Mouse (Mus musculus): Measurements from ENCODE around the gene Pilra. TPM values are rescaled to one million over a fixed set of nuclear protein-coding genes. Genes with fewer than 3 reads are reported as not detected.

Pilra gene
- polyA plus RNA-seq, 1 experiment: 0.06 TPM

- no peaks in the 10 kb centered on the region for H3K36me3 ChIP-seq (ENCODE audit: control insufficient read depth, insufficient read depth)
- no peaks in the 10 kb centered on the region for H3K79me3 ChIP-seq (ENCODE audit: low read depth)
- TF ChIP-seq CTCF (IDR thresholded peaks at IDR 0.05; ENCODE audit: control insufficient read depth, insufficient read depth, insufficient read length) (no peak), USF1 (IDR thresholded peaks at IDR 0.05; ENCODE audit: low read depth) (no peak), MYOG (IDR thresholded peaks at IDR 0.05; ENCODE audit: control insufficient read depth, extremely low read depth, insufficient read length) (no peak), MAX (IDR thresholded peaks at IDR 0.05) (no peak), MYOD1 (IDR thresholded peaks at IDR 0.05; ENCODE audit: control insufficient read depth, insufficient read length, low read depth) (no peak), FOSL1 (IDR thresholded peaks at IDR 0.05; ENCODE audit: insufficient read depth, low read length, poor library complexity, severe bottlenecking) (no peak), CEBPB (IDR thresholded peaks at IDR 0.05; ENCODE audit: low read depth) (no peak)
- no peak overlapping the region for H3ac ChIP-seq (ENCODE audit: control insufficient read depth, insufficient read length, low read depth)
- H3K79me2 ChIP-seq (ENCODE audit: control insufficient read depth, insufficient read depth): no peaks in the 10 kb centered on the region
- no peak overlapping the region for H3K4me3 ChIP-seq (ENCODE audit: insufficient read depth, poor library complexity, severe bottlenecking)
- no peaks in the 10 kb centered on the region for H3K27me3 ChIP-seq (ENCODE audit: control insufficient read depth, insufficient read depth, insufficient read length)
Measured at GRCm38 (mm10) chr5:137808316-137808715, 27.8 kb downstream of the Pilra start.

- Histone ChIP-seq H3K27me3 (ENCODE audit: control insufficient read depth, insufficient read depth, insufficient read length) (peaks cover 2% of the 10 kb centered on the region), H3ac (ENCODE audit: control insufficient read depth, insufficient read length, low read depth) (no peak overlapping the region), H3K79me2 (ENCODE audit: control insufficient read depth, insufficient read depth) (no peaks in the 10 kb centered on the region), H3K36me3 (ENCODE audit: control insufficient read depth, insufficient read depth) (no peaks in the 10 kb centered on the region), H3K79me3 (ENCODE audit: low read depth) (no peaks in the 10 kb centered on the region), H3K4me3 (ENCODE audit: insufficient read depth, poor library complexity, severe bottlenecking) (no peak overlapping the region)
- no peak for TF ChIP-seq CTCF (IDR thresholded peaks at IDR 0.05; ENCODE audit: control insufficient read depth, insufficient read depth, insufficient read length)
- TF ChIP-seq MYOD1 (IDR thresholded peaks at IDR 0.05; ENCODE audit: control insufficient read depth, insufficient read length, low read depth): no peak
- no peak for TF ChIP-seq CEBPB (IDR thresholded peaks at IDR 0.05; ENCODE audit: low read depth)
- no peak for TF ChIP-seq MAX (IDR thresholded peaks at IDR 0.05)
- no peak for TF ChIP-seq USF1 (IDR thresholded peaks at IDR 0.05; ENCODE audit: low read depth)
- no peak for TF ChIP-seq MYOG (IDR thresholded peaks at IDR 0.05; ENCODE audit: control insufficient read depth, extremely low read depth, insufficient read length)
- TF ChIP-seq FOSL1 (IDR thresholded peaks at IDR 0.05; ENCODE audit: insufficient read depth, low read length, poor library complexity, severe bottlenecking): no peak
Measured at GRCm38 (mm10) chr5:137806158-137806557, 29.9 kb downstream of the Pilra start.

- Histone ChIP-seq H3K4me3 (ENCODE audit: insufficient read depth, poor library complexity, severe bottlenecking) (no peak overlapping the region), H3K79me2 (ENCODE audit: control insufficient read depth, insufficient read depth) (no peaks in the 10 kb centered on the region), H3ac (ENCODE audit: control insufficient read depth, insufficient read length, low read depth) (no peak overlapping the region), H3K36me3 (ENCODE audit: control insufficient read depth, insufficient read depth) (no peaks in the 10 kb centered on the region), H3K27me3 (ENCODE audit: control insufficient read depth, insufficient read depth, insufficient read length) (peaks cover 3% of the 10 kb centered on the region), H3K79me3 (ENCODE audit: low read depth) (no peaks in the 10 kb centered on the region)
- TF ChIP-seq MYOG (IDR thresholded peaks at IDR 0.05; ENCODE audit: control insufficient read depth, extremely low read depth, insufficient read length) (no peak), CTCF (IDR thresholded peaks at IDR 0.05; ENCODE audit: control insufficient read depth, insufficient read depth, insufficient read length) (no peak), CEBPB (IDR thresholded peaks at IDR 0.05; ENCODE audit: low read depth) (no peak), MYOD1 (IDR thresholded peaks at IDR 0.05; ENCODE audit: control insufficient read depth, insufficient read length, low read depth) (no peak), MAX (IDR thresholded peaks at IDR 0.05) (no peak), FOSL1 (IDR thresholded peaks at IDR 0.05; ENCODE audit: insufficient read depth, low read length, poor library complexity, severe bottlenecking) (no peak), USF1 (IDR thresholded peaks at IDR 0.05; ENCODE audit: low read depth) (no peak)
Measured at GRCm38 (mm10) chr5:137800917-137801316, 35.2 kb downstream of the Pilra start.

GRCm38 (mm10) chr5:137796606-137797005 lies 39.5 kb downstream of the Pilra start:
- Histone ChIP-seq H3K79me2 (ENCODE audit: control insufficient read depth, insufficient read depth) (no peaks in the 10 kb centered on the region), H3K4me3 (ENCODE audit: insufficient read depth, poor library complexity, severe bottlenecking) (no peak overlapping the region), H3ac (ENCODE audit: control insufficient read depth, insufficient read length, low read depth) (no peak overlapping the region), H3K79me3 (ENCODE audit: low read depth) (no peaks in the 10 kb centered on the region), H3K36me3 (ENCODE audit: control insufficient read depth, insufficient read depth) (no peaks in the 10 kb centered on the region), H3K27me3 (ENCODE audit: control insufficient read depth, insufficient read depth, insufficient read length) (peaks cover 3% of the 10 kb centered on the region)
- TF ChIP-seq CTCF (IDR thresholded peaks at IDR 0.05; ENCODE audit: control insufficient read depth, insufficient read depth, insufficient read length) (no peak), FOSL1 (IDR thresholded peaks at IDR 0.05; ENCODE audit: insufficient read depth, low read length, poor library complexity, severe bottlenecking) (no peak), USF1 (IDR thresholded peaks at IDR 0.05; ENCODE audit: low read depth) (no peak), MYOD1 (IDR thresholded peaks at IDR 0.05; ENCODE audit: control insufficient read depth, insufficient read length, low read depth) (no peak), CEBPB (IDR thresholded peaks at IDR 0.05; ENCODE audit: low read depth) (no peak), MAX (IDR thresholded peaks at IDR 0.05) (no peak)

GRCm38 (mm10) chr5:137791553-137791952 lies 44.5 kb downstream of the Pilra start:
- TF ChIP-seq MYOG (IDR thresholded peaks at IDR 0.05; ENCODE audit: control insufficient read depth, extremely low read depth, insufficient read length): no peak
- no peak for TF ChIP-seq FOSL1 (IDR thresholded peaks at IDR 0.05; ENCODE audit: insufficient read depth, low read length, poor library complexity, severe bottlenecking)
- no peak for TF ChIP-seq USF1 (IDR thresholded peaks at IDR 0.05; ENCODE audit: low read depth)
- no peak for TF ChIP-seq MYOD1 (IDR thresholded peaks at IDR 0.05; ENCODE audit: control insufficient read depth, insufficient read length, low read depth)
- TF ChIP-seq CTCF (IDR thresholded peaks at IDR 0.05; ENCODE audit: control insufficient read depth, insufficient read depth, insufficient read length): no peak
- TF ChIP-seq CEBPB (IDR thresholded peaks at IDR 0.05; ENCODE audit: low read depth): no peak
- no peak for TF ChIP-seq MAX (IDR thresholded peaks at IDR 0.05)
- Histone ChIP-seq H3K79me2 (ENCODE audit: control insufficient read depth, insufficient read depth) (no peaks in the 10 kb centered on the region), H3ac (ENCODE audit: control insufficient read depth, insufficient read length, low read depth) (no peak overlapping the region), H3K27me3 (ENCODE audit: control insufficient read depth, insufficient read depth, insufficient read length) (no peaks in the 10 kb centered on the region), H3K4me3 (ENCODE audit: insufficient read depth, poor library complexity, severe bottlenecking) (no peak overlapping the region), H3K36me3 (ENCODE audit: control insufficient read depth, insufficient read depth) (no peaks in the 10 kb centered on the region), H3K79me3 (ENCODE audit: low read depth) (no peaks in the 10 kb centered on the region)
